Mouse (Mus musculus) liver, embryonic 15.5 days (tissue): ENCODE data around the gene Cep72. TPM values are rescaled to one million over a fixed set of nuclear protein-coding genes. Genes with fewer than 3 reads are reported as not detected.

Source experiments
- polyA plus RNA-seq: library from polyadenylated mRNA; unstranded; fragments of >200 nt; fragmentation: Nextera tagmentation; extraction: Ambion mirVana; gene quantifications from 2 replicates; pipeline ENCODE4 v1.2.1, GENCODE M21; 2015

Cep72 gene
- polyA plus RNA-seq, 1 experiment from 2014 or later = 6.8 TPM

Other genes starting within 250 kb of the Cep72 start
- gene Nkd2, start 214.7 kb downstream of the Cep72 start, polyA plus RNA-seq = 0.12 and 0.20 TPM in 2 replicates
- gene Trip13, start 124.5 kb downstream of the Cep72 start, polyA plus RNA-seq = 16.0 and 17.6 TPM in 2 replicates
- gene Brd9, start 124.5 kb downstream of the Cep72 start, polyA plus RNA-seq = 12.3 and 12.4 TPM in 2 replicates
- gene Zdhhc11, start 98.4 kb downstream of the Cep72 start, polyA plus RNA-seq = not detected in 2 replicates
- gene Tppp, start 52.9 kb downstream of the Cep72 start, polyA plus RNA-seq = 0.32 and 0.40 TPM in 2 replicates
- gene Slc9a3, start 59.2 kb upstream of the Cep72 start, polyA plus RNA-seq = not detected in 2 replicates
- 23.7 and 24.0 TPM in 2 replicates for gene Exoc3, start 146.4 kb upstream of the Cep72 start, polyA plus RNA-seq
- 0.03 and 0.61 TPM in 2 replicates for gene Ahrr, start 230.0 kb upstream of the Cep72 start, polyA plus RNA-seq